In the genomic region with DNA sequence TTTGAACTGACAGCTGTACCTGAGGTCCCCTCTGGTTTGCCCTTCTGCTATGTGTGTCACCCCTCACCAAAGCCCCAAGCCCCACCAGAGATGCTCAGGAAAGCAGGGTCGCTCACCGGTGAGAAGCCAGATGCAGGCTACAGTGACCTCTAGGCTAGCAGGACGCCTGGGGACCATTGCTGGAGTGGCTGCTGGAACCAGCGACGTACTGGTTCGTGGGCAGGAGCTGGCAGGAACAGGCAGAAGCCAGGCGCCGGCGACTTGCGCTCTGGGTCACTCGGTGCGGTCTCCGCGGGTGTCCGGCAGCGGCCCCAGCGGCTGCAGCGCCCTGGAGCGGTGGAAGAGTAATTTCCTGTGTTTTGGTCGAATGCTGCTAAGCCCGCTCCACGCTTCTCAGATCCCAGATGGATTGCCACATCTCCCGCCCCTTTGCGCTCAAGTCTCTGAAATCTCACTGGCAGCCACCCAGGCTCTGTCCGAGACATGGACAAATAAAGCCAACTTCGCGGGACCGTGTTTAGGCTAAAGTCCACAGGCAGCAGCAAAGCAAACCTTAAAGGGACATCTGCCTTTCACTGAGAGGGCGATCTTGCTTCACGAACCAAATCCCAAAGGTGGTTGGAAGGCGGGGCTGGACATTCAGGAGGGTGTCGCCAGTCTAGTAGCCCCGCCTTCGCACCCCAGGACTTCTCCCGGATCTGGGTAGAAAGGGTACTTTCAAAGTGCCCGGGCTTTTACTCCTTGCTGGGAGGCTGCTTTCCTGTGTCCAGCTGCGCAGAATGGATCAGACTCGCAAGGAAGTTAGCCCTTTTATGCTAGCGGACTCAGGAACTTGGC, we compare ENCODE assay signal across 8 mouse cellular contexts. TPM values are rescaled to one million over a fixed set of nuclear protein-coding genes. Genes with fewer than 3 reads are reported as not detected.
DNase-seq lines count a peak whose midpoint lies in the region; ATAC-seq lines count a peak whose summit lies in the region.

Gene Gm49395 (minus strand): TSS at position 567 of the 837 bp plus-strand sequence.
Gene Itga1 (minus strand): TSS at position 610 of the 837 bp plus-strand sequence.

- peak within 1 kb of the TSS; percentile 73 for H3K9ac ChIP-seq in embryonic facial prominence, embryonic 13.5 days
- H3K9ac ChIP-seq in limb, embryonic 13.5 days = peak within 1 kb of the TSS; percentile 65
- H3K9ac ChIP-seq in midbrain, embryonic 13.5 days (replicated peaks) = peak within 1 kb of the TSS; percentile 61

- H3K27ac ChIP-seq in embryonic facial prominence, embryonic 13.5 days = no peak within 1 kb of the TSS
- peak within 1 kb of the TSS; percentile 33; the same call in 1 of the 2 replicates for H3K27ac ChIP-seq in limb, embryonic 13.5 days
- no peak within 1 kb of the TSS for H3K27ac ChIP-seq in midbrain, embryonic 13.5 days

- H3K36me3 ChIP-seq in embryonic facial prominence, embryonic 13.5 days = no peaks in the 10 kb centered on the region
- H3K36me3 ChIP-seq in limb, embryonic 13.5 days = no peaks in the 10 kb centered on the region
- H3K36me3 ChIP-seq in midbrain, embryonic 13.5 days = no peaks in the 10 kb centered on the region

- H3K4me2 ChIP-seq in embryonic facial prominence, embryonic 13.5 days = peak within 1 kb of the TSS; percentile 98
- H3K4me2 ChIP-seq in limb, embryonic 13.5 days (replicated peaks) = peak within 1 kb of the TSS; percentile 81
- H3K4me2 ChIP-seq in midbrain, embryonic 13.5 days (replicated peaks) = peak within 1 kb of the TSS; percentile 88

- H3K27me3 ChIP-seq in embryonic facial prominence, embryonic 13.5 days = peaks cover 26% of the 10 kb centered on the region
- no peaks in the 10 kb centered on the region for H3K27me3 ChIP-seq in limb, embryonic 13.5 days
- H3K27me3 ChIP-seq in midbrain, embryonic 13.5 days = peaks cover 37% of the 10 kb centered on the region

- ATAC-seq in embryonic facial prominence, embryonic 13.5 days (ENCODE audit: insufficient number of reproducible peaks, insufficient read depth, low FRiP score, low TSS enrichment, low read depth) = peak; percentile 62
- peak; percentile 88 for ATAC-seq in limb, embryonic 13.5 days (ENCODE audit: low FRiP score, low read depth)
- peak; percentile 75 for ATAC-seq in midbrain, embryonic 13.5 days

- peak within 1 kb of the TSS; percentile 56 for H3K4me3 ChIP-seq in embryonic facial prominence, embryonic 13.5 days
- H3K4me3 ChIP-seq in limb, embryonic 13.5 days = peak within 1 kb of the TSS; percentile 50
- H3K4me3 ChIP-seq in midbrain, embryonic 13.5 days (replicated peaks) = peak within 1 kb of the TSS; percentile 50

- peaks cover 12% of the 10 kb centered on the region; the same call in 1 of the 2 replicates for H3K4me1 ChIP-seq in embryonic facial prominence, embryonic 13.5 days
- 0 out of 2 replicates have a peak, but pooled peaks cover 4% of the 10 kb centered on the region for H3K4me1 ChIP-seq in limb, embryonic 13.5 days
- H3K4me1 ChIP-seq in midbrain, embryonic 13.5 days (replicated peaks) = peaks cover 10% of the 10 kb centered on the region

- DNase-seq in cerebellum, adult 11-12 months = peak; percentile 7
- no peak for DNase-seq in cerebellum, adult 9-11 months
- peak; percentile 90 to 92 for DNase-seq in heart, adult 18-20 months
- DNase-seq in kidney, adult 11 months = peak; percentile 97
- peak; percentile 16 to 41 for DNase-seq in spleen, postnatal 10 days (ENCODE audit: low spot score in 2 of 2)

- WGBS in embryonic facial prominence, embryonic 13.5 days = under 1% methylated on average over 39 of the region's 39 CpGs
- WGBS in limb, embryonic 13.5 days = 1% methylated on average over 39 of the region's 39 CpGs
- under 1% methylated on average over 39 of the region's 39 CpGs for WGBS in midbrain, embryonic 13.5 days

- no peaks in the 10 kb centered on the region for H3K9me3 ChIP-seq in embryonic facial prominence, embryonic 13.5 days
- no peaks in the 10 kb centered on the region for H3K9me3 ChIP-seq in limb, embryonic 13.5 days
- H3K9me3 ChIP-seq in midbrain, embryonic 13.5 days = no peaks in the 10 kb centered on the region

RNA-seq across cellular contexts. Expression of gene Gm49395, which starts in this region (rescaled TPM):
- 2.6 and 3.4 TPM in 2 replicates for polyA plus RNA-seq in embryonic facial prominence, embryonic 13.5 days (2015; fragmentation: Nextera tagmentation; extraction: Ambion mirVana)
- total RNA-seq in heart, adult 18-20 months (2021) = 1 to 10 TPM; 4.4 to 8.6 TPM
- polyA plus RNA-seq in limb, embryonic 13.5 days (2015; fragmentation: Nextera tagmentation; extraction: Ambion mirVana) = 3.1 and 4.2 TPM in 2 replicates
- 2.1 and 3.0 TPM in 2 replicates for polyA plus RNA-seq in midbrain, embryonic 13.5 days (2015; fragmentation: Nextera tagmentation; extraction: Ambion mirVana)

RNA-seq across cellular contexts. Expression of gene Itga1, which starts in this region (rescaled TPM):
- polyA plus RNA-seq in embryonic facial prominence, embryonic 13.5 days (2015; fragmentation: Nextera tagmentation; extraction: Ambion mirVana) = 3.6 TPM in 2 replicates
- total RNA-seq in heart, adult 18-20 months (2021) = 10 to 100 TPM; 31.0 to 34.9 TPM
- 6.0 and 6.7 TPM in 2 replicates for polyA plus RNA-seq in limb, embryonic 13.5 days (2015; fragmentation: Nextera tagmentation; extraction: Ambion mirVana)
- 5.6 and 6.4 TPM in 2 replicates for polyA plus RNA-seq in midbrain, embryonic 13.5 days (2015; fragmentation: Nextera tagmentation; extraction: Ambion mirVana)
